Mouse (Mus musculus): ENCODE results near the gene 4933428G20Rik. TPM values are rescaled to one million over a fixed set of nuclear protein-coding genes. Genes with fewer than 3 reads are reported as not detected.
A peak's percentile ranks its signal among the peaks of the same experiment; 100 is the strongest.

The 4933428G20Rik gene
- polyA plus RNA-seq, 1 experiment from 2014 or later: 0.30 TPM

- H3K27me3 ChIP-seq (ENCODE audit: poor library complexity, severe bottlenecking): peaks cover 12% of the 10 kb centered on the region; the same call in 1 of the 2 replicates
- H3K9me3 ChIP-seq: no peaks in the 10 kb centered on the region
- H3K4me3 ChIP-seq: no peak overlapping the region
- H3K36me3 ChIP-seq (replicated peaks): peaks cover 26% of the 10 kb centered on the region
- WGBS: 86% methylated on average over 3 of the region's 3 CpGs
- peaks cover 12% of the 10 kb centered on the region for H3K4me1 ChIP-seq
- no peak for DNase-seq (ENCODE audit: extremely low spot score, low spot score)
- H3K27ac ChIP-seq: no peak overlapping the region
Observed at GRCm38 (mm10) chr11:97487656-97488055, 12.5 kb downstream of the 4933428G20Rik start.

DNA sequence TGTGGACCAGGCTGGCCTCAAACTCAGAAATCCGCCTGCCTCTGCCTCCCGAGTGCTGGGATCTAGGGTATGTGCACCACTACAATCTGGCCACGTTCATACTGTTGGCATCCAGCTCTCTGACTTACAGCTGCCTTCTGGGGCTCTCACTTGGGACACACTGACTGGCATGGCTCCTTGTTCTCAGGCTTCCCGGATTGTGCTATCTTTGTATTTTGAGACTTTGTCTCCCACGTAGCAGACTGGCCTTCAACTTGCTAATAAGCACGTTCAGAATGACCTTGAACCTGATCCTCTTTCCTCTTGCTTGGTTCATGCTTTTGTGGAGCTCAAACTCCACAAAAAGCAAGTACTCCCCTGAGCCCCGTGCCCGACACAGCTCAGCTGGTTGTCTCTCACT lies 14.5 kb downstream of the 4933428G20Rik start:
- 89% methylated on average over 8 of the region's 8 CpGs for WGBS
- H3K9me3 ChIP-seq: no peaks in the 10 kb centered on the region
- H3K4me3 ChIP-seq: no peak overlapping the region
- H3K27ac ChIP-seq: no peak overlapping the region
- peaks cover 7% of the 10 kb centered on the region for H3K4me1 ChIP-seq
- peaks cover 12% of the 10 kb centered on the region; the same call in 1 of the 2 replicates for H3K36me3 ChIP-seq (replicated peaks)
- peaks cover under 1% of the 10 kb centered on the region; the same call in 1 of the 2 replicates for H3K27me3 ChIP-seq (ENCODE audit: poor library complexity, severe bottlenecking)
- no peak for DNase-seq (ENCODE audit: extremely low spot score, low spot score)

GRCm38 (mm10) chr11:97479824-97480223 lies 20.3 kb downstream of the 4933428G20Rik start:
- WGBS: 96% methylated on average over 8 of the region's 8 CpGs
- H3K27me3 ChIP-seq (ENCODE audit: poor library complexity, severe bottlenecking): no peaks in the 10 kb centered on the region
- H3K9me3 ChIP-seq: no peaks in the 10 kb centered on the region
- H3K36me3 ChIP-seq (replicated peaks): peaks cover 39% of the 10 kb centered on the region
- H3K4me3 ChIP-seq: no peak overlapping the region
- peaks cover 14% of the 10 kb centered on the region for H3K4me1 ChIP-seq
- DNase-seq (ENCODE audit: extremely low spot score, low spot score): no peak
- H3K27ac ChIP-seq: no peak overlapping the region

- Histone ChIP-seq H3K4me1 (peaks cover 14% of the 10 kb centered on the region), H3K27ac (no peak overlapping the region), H3K4me3 (no peak overlapping the region), H3K36me3 (replicated peaks) (peaks cover 39% of the 10 kb centered on the region), H3K27me3 (ENCODE audit: poor library complexity, severe bottlenecking) (no peaks in the 10 kb centered on the region), H3K9me3 (no peaks in the 10 kb centered on the region)
- no peak for DNase-seq (ENCODE audit: extremely low spot score, low spot score)
- WGBS: 95% methylated on average over 10 of the region's 10 CpGs
Observed at GRCm38 (mm10) chr11:97479085-97479484, 21.1 kb downstream of the 4933428G20Rik start.

DNA sequence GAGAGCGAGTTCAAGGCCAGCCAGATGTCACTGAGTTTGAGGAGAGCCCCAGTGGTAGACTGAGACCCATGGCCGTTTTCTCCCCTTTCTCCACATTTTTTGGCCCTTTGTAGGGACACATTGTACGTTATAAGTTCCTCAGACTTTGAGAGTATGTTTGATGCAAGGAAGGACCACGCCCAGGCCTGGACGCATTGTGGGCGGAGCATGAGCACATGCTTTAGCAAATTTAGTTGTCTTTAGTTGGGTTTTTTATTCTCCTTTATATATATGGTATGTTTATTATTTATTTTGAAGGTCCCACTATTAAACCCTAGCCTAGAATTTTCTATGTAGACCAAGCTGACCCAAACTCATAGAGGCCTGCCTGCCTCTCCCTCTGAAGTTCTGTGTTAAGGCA lies 21.8 kb downstream of the 4933428G20Rik start:
- no peak overlapping the region for H3K4me3 ChIP-seq
- 87% methylated on average over 6 of the region's 6 CpGs for WGBS
- no peak for DNase-seq (ENCODE audit: extremely low spot score, low spot score)
- peaks cover 14% of the 10 kb centered on the region for H3K4me1 ChIP-seq
- no peaks in the 10 kb centered on the region for H3K27me3 ChIP-seq (ENCODE audit: poor library complexity, severe bottlenecking)
- no peak overlapping the region for H3K27ac ChIP-seq
- no peaks in the 10 kb centered on the region for H3K9me3 ChIP-seq
- peaks cover 39% of the 10 kb centered on the region for H3K36me3 ChIP-seq (replicated peaks)

DNA sequence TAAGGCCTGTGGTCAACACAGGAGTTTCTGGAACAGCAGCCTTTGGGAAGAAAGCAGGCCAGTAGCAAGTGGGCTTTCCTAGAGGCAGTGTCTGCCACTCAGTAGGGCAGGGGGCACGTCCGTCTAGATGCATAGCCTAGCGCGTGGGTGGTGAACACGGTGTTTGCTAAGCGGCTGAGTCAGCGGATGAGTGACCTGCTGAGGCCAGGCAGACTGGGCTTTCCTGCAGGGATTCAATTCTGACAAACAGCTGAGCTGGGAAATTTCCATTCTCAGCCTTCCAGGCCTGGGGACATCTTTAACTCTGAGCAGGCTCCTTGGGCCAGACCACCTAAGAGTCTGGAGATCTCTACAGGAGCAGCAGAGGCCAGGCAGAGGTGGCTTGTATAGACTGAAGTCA lies 22.7 kb downstream of the 4933428G20Rik start:
- H3K4me3 ChIP-seq: no peak overlapping the region
- WGBS: 79% methylated on average over 7 of the region's 7 CpGs
- H3K4me1 ChIP-seq: peaks cover 14% of the 10 kb centered on the region
- no peak for DNase-seq (ENCODE audit: extremely low spot score, low spot score)
- peaks cover 43% of the 10 kb centered on the region for H3K36me3 ChIP-seq (replicated peaks)
- H3K27ac ChIP-seq: no peak overlapping the region
- no peaks in the 10 kb centered on the region for H3K27me3 ChIP-seq (ENCODE audit: poor library complexity, severe bottlenecking)
- H3K9me3 ChIP-seq: no peaks in the 10 kb centered on the region

DNA sequence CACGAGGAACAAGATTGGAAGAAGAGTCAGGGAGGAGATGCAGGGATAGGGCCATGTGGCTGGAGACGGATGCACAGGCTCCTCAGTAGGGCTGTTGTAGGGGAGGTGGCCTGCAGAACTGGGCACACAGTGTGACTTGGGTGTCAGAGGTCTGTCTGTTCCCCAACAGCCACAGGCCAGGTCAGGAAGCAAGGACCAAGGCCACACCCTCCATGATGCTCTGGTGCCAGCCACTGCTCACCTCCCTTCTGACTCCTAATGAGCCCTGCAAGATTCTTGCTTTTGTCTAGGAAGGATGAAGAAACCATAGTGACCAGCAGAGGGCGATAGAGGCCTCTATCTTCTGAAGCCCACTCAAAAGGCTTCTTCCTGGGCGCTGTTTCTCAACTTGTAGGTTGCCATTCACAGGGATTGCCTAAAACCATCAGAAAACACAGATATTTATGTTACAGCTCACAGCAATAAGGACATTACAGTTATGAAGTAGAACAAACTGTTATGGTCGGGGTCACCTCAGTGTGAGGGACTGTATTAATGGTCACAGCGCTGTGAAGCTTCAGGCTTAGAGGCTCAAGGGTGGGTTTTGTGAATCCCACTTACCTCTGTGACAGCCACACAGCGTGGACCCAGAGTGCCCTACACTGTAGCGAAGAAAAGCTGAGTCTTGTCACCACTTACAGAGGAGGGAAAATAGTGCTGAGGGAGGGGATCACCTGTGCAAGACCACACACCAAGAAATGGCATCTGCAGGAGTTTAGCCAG lies 23.6 kb downstream of the 4933428G20Rik start:
- H3K9me3 ChIP-seq: no peaks in the 10 kb centered on the region
- peak; percentile 79 for DNase-seq (ENCODE audit: extremely low spot score, low spot score)
- no peaks in the 10 kb centered on the region for H3K27me3 ChIP-seq (ENCODE audit: poor library complexity, severe bottlenecking)
- H3K4me3 ChIP-seq: no peak overlapping the region
- WGBS: 62% methylated on average over 8 of the region's 8 CpGs
- H3K4me1 ChIP-seq: peaks cover 14% of the 10 kb centered on the region
- peaks cover 47% of the 10 kb centered on the region for H3K36me3 ChIP-seq (replicated peaks)
- no peak overlapping the region for H3K27ac ChIP-seq

- no peaks in the 10 kb centered on the region for H3K9me3 ChIP-seq
- no peak for DNase-seq (ENCODE audit: extremely low spot score, low spot score)
- no peaks in the 10 kb centered on the region for H3K27me3 ChIP-seq (ENCODE audit: poor library complexity, severe bottlenecking)
- H3K27ac ChIP-seq: no peak overlapping the region
- peaks cover 4% of the 10 kb centered on the region; the same call in 1 of the 2 replicates for H3K4me1 ChIP-seq
- peaks cover 52% of the 10 kb centered on the region for H3K36me3 ChIP-seq (replicated peaks)
- no peak overlapping the region for H3K4me3 ChIP-seq
- 90% methylated on average over 6 of the region's 6 CpGs for WGBS
Observed at GRCm38 (mm10) chr11:97471276-97471675, 28.9 kb downstream of the 4933428G20Rik start.

DNA sequence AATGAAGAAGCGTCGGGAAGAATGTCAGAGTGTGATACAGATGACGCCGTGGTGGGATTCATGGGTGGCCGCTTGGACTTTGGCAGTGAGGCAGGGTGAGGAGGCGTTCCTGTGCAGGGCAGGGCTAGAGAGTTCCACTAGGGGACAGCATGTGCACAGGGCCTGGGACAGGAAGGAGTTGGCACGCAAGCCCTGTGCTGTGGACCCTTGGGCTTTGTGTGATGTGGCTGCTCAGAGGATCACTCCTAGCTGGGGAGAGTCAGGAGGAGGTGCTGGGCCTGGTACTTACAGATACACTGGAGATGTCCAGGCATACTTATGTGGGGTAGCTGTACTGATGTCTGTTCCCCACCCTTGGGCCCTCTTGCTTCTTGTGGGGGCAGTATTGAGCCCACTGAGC lies 30.3 kb downstream of the 4933428G20Rik start:
- H3K36me3 ChIP-seq (replicated peaks): peaks cover 52% of the 10 kb centered on the region

DNA sequence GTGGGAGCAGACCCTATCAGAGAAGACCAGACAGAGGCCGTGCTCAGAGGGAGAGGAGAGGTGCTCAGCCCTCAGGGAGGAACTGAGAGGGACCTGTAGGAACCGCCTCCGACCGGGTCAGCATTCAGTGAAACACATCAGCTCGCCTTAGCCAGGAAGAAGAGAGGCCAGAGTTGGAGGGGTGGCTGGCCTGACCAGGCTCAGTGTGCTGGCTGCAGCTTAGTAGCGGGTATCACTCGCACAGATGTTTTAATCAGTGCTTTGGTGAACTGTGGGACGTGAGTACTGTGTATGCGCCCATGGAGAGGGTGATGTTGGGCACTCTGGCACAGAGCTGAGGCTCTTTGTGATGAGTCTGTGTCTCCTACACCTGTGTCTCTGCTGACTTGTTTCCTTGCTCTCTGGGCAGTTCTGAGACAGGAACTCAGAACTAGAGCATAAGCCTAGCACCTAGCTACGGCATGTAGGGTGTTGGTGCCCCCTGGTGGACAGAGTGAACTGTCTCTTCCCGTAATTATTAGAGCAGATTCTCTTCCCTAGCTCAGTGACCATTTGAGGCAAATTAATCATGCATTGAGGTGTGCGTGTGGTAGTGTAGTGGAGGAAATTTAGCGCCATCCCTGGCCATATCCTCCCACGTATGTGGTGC lies 31.4 kb downstream of the 4933428G20Rik start:
- no peak overlapping the region for H3K27ac ChIP-seq
- peaks cover 7% of the 10 kb centered on the region; the same call in 1 of the 2 replicates for H3K4me1 ChIP-seq
- H3K4me3 ChIP-seq: no peak overlapping the region
- H3K36me3 ChIP-seq (replicated peaks): peaks cover 59% of the 10 kb centered on the region
- no peaks in the 10 kb centered on the region for H3K9me3 ChIP-seq
- peak; percentile 82 for DNase-seq (ENCODE audit: extremely low spot score, low spot score)
- 47% methylated on average over 14 of the region's 14 CpGs for WGBS
- H3K27me3 ChIP-seq (ENCODE audit: poor library complexity, severe bottlenecking): peaks cover 16% of the 10 kb centered on the region

More for the DNA sequence above, 30.3 kb downstream of the 4933428G20Rik start:
- peaks cover 3% of the 10 kb centered on the region; the same call in 1 of the 2 replicates for H3K4me1 ChIP-seq
- peaks cover 5% of the 10 kb centered on the region; the same call in 1 of the 2 replicates for H3K27me3 ChIP-seq (ENCODE audit: poor library complexity, severe bottlenecking)
- no peak overlapping the region for H3K4me3 ChIP-seq
- H3K9me3 ChIP-seq: no peaks in the 10 kb centered on the region
- 0 out of 2 replicates have a peak overlapping the region, but pooled peaks have one; percentile 8 for H3K27ac ChIP-seq
- no peak for DNase-seq (ENCODE audit: extremely low spot score, low spot score)
- WGBS: 86% methylated on average over 7 of the region's 7 CpGs

DNA sequence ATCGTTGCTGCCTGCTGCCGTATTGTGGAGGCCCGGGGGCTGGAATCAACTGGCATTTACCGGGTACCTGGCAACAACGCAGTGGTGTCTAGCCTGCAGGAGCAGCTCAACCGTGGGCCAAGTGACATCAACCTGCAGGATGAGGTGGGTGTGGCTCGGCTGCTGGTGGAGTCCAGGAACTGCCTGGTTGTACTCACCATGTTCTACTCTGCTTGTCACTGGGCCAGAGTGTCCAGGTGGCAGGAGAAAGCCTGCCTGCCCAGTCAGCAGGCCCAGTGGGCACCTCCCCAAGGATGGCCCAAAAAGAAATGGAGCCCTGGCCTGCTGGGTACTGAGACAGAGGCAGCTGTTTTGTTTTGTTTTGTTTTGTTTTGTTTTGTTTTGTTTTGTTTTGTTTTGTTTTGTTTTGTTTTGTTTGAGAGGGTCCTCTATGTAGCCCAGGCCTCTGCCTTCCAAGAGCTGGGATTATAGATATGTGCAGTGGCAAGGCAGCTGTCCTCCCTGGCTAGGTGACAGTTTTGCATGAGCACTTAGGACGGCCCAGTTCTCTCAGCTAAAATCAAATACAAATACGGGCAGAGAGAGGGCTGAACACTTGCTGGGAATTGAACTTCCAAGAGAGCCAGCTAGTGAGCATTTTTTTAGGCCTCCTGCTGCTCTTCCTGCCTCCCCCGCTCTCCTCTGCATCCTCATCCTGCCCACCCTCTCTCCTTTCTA lies 33.5 kb downstream of the 4933428G20Rik start:
- Histone ChIP-seq H3K4me3 (no peak overlapping the region), H3K9me3 (no peaks in the 10 kb centered on the region), H3K36me3 (replicated peaks) (peaks cover 71% of the 10 kb centered on the region), H3K27ac (no peak overlapping the region), H3K4me1 (peaks cover 16% of the 10 kb centered on the region), H3K27me3 (ENCODE audit: poor library complexity, severe bottlenecking) (peaks cover 30% of the 10 kb centered on the region)
- WGBS: 78% methylated on average over 10 of the region's 10 CpGs
- DNase-seq (ENCODE audit: extremely low spot score, low spot score): no peak

GRCm38 (mm10) chr11:97465957-97466356 lies 34.2 kb downstream of the 4933428G20Rik start:
- no peak for DNase-seq (ENCODE audit: extremely low spot score, low spot score)
- 90% methylated on average over 12 of the region's 12 CpGs for WGBS
- H3K36me3 ChIP-seq (replicated peaks): peaks cover 72% of the 10 kb centered on the region
- H3K4me3 ChIP-seq: no peak overlapping the region
- no peaks in the 10 kb centered on the region for H3K9me3 ChIP-seq
- peaks cover 16% of the 10 kb centered on the region for H3K4me1 ChIP-seq
- peaks cover 30% of the 10 kb centered on the region for H3K27me3 ChIP-seq (ENCODE audit: poor library complexity, severe bottlenecking)
- H3K27ac ChIP-seq: no peak overlapping the region
